Mouse (Mus musculus): ENCODE results near the gene Sephs1. TPM values are rescaled to one million over a fixed set of nuclear protein-coding genes. Genes with fewer than 3 reads are reported as not detected.

Sephs1 gene
- polyA plus RNA-seq (2015; fragmentation: Nextera tagmentation; extraction: Ambion mirVana): 54.4 and 57.2 TPM in 2 replicates

DNA sequence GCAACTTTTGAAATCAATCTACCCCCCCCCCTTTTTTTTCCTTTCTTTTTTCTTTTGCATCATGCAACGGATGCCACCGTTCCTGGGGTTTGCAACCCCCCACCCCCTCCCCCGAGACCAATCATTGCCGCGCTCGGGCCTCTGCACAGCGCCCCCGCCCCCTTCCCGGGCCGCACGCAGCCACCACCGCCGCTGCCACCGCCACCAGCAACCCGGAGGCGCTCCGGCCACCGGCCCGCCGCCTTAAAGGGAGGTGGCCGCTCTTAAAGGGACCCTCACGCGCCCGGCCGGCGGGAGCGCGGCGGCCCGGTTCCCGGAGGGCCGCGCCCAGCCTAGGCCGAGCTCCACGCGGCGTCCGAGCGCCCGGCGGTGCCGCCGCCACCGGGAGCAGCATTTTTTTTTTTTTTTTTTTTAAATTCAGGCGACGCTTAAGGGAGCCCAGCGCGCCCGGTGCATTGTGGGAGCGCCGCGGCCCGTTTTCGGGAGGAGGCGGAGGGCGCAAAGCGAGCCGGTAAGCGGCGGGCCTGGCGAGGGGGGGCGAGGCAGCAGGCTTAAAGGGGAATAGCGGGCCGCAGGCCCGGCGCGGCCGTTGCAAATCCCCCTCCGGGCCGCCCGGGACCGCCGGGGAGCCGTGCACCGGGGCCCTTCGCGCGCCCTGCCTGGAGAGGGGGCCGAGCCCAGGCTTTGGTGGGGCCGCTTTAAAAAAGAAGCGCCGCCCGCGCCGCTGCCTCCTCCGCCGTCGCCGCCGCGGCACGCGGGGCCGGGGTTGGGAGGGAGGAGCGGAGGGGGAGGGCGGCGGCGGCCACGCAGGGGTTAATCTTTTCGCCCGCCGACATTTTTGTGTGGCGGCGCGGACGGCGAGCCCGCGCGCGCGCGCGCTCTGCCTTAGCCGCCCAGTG lies at the start of gene Sephs1:
Gene Sephs1 (plus strand): TSS at position 215 of the 899 bp plus-strand sequence.
- under 1% methylated on average over 78 of the region's 115 CpGs for WGBS
- H3K27me3 ChIP-seq (replicated peaks): no peaks in the 10 kb centered on the region

DNA sequence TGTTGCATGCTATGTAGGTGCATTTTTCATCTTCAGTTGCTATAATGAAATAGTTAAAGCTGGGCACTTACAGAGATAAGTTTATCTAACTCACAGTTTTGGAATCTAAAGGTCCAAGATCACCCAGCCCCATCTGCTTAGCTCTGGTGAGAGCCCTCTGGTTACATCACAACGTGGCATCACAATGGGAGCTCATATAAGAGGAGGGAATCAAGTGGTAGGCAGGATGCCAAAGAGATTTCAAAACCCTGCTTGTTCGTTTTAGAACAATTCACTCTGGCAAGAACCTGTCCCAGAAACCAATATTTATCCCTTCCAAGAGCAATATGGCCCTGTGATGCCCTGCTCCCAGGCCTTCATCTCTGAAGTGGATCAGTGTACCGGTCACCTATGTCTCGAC lies 49.2 kb upstream of the Sephs1 start:
- no peaks in the 10 kb centered on the region for H3K27me3 ChIP-seq (replicated peaks)
- no peak overlapping the region for H3K9ac ChIP-seq
- H3K4me3 ChIP-seq: no peak overlapping the region
- 76% methylated on average over 4 of the region's 4 CpGs for WGBS
- H3K4me2 ChIP-seq: no peak overlapping the region
- H3K36me3 ChIP-seq (replicated peaks): no peaks in the 10 kb centered on the region
- ATAC-seq (replicated peaks): no peak
- no peaks in the 10 kb centered on the region for H3K4me1 ChIP-seq
- no peak overlapping the region for H3K27ac ChIP-seq
- H3K9me3 ChIP-seq: no peaks in the 10 kb centered on the region

More for the DNA sequence above, at the start of gene Sephs1:
- no peaks in the 10 kb centered on the region for H3K9me3 ChIP-seq
- H3K36me3 ChIP-seq (replicated peaks): 0 out of 2 replicates have a peak, but pooled peaks cover 4% of the 10 kb centered on the region
- peak within 1 kb of the TSS; percentile 62 for H3K4me3 ChIP-seq
- H3K4me2 ChIP-seq: peak within 1 kb of the TSS; percentile 87
- peak; percentile 87 for ATAC-seq (replicated peaks)
- H3K4me1 ChIP-seq: peaks cover 24% of the 10 kb centered on the region
- peak within 1 kb of the TSS; percentile 97 for H3K9ac ChIP-seq
- H3K27ac ChIP-seq: peak within 1 kb of the TSS; percentile 100

DNA sequence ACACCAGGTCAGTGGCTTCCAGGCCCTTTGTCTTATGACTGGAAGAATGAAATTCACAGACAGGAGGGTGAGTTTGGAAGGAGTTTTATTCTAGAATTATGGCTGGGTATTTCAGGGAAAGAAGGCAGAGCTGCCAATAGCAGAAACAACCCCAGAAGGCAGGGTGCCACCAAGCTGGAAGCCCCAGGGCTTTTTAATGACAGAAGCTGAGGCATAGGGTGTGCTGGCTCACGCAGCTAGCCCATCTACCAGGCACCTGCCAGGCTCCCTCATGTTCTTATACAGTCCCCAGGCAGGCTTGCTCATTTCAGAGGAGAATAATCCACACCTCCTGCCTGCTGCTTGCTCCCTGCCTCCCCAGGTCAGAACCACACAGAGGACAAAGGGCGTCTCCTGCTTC lies 31.9 kb upstream of the Sephs1 start:
- 88% methylated on average over 2 of the region's 2 CpGs for WGBS
- Histone ChIP-seq H3K36me3 (replicated peaks) (no peaks in the 10 kb centered on the region), H3K27me3 (replicated peaks) (no peaks in the 10 kb centered on the region), H3K4me2 (no peak overlapping the region), H3K9ac (no peak overlapping the region), H3K27ac (no peak overlapping the region), H3K9me3 (no peaks in the 10 kb centered on the region), H3K4me3 (no peak overlapping the region), H3K4me1 (no peaks in the 10 kb centered on the region)
- ATAC-seq (replicated peaks): no peak

DNA sequence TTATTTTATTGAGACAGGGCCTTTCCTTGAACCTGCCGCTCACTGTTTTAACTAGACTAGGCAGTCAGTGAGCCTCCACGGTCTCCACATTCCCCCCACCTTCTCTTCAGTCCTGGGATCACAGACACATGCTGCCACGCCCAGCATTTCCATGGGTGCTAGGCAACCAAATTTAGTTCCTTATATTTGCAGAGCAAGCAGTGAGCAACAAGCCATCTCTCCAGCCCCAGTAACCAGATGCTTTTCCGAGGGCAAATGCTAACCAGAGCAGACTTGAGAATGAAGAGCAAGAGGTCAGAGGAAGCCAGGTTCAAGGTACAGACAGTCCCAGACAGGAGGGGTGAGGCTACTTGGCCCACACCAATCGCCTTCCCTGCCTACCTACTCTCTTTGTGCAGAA lies 24.2 kb upstream of the Sephs1 start:
- no peak overlapping the region for H3K27ac ChIP-seq
- ATAC-seq (replicated peaks): no peak
- H3K4me1 ChIP-seq: no peaks in the 10 kb centered on the region
- no peak overlapping the region for H3K4me2 ChIP-seq
- H3K27me3 ChIP-seq (replicated peaks): no peaks in the 10 kb centered on the region
- no peak overlapping the region for H3K9ac ChIP-seq
- no peaks in the 10 kb centered on the region for H3K36me3 ChIP-seq (replicated peaks)
- 83% methylated on average over 5 of the region's 5 CpGs for WGBS
- no peaks in the 10 kb centered on the region for H3K9me3 ChIP-seq
- H3K4me3 ChIP-seq: no peak overlapping the region

DNA sequence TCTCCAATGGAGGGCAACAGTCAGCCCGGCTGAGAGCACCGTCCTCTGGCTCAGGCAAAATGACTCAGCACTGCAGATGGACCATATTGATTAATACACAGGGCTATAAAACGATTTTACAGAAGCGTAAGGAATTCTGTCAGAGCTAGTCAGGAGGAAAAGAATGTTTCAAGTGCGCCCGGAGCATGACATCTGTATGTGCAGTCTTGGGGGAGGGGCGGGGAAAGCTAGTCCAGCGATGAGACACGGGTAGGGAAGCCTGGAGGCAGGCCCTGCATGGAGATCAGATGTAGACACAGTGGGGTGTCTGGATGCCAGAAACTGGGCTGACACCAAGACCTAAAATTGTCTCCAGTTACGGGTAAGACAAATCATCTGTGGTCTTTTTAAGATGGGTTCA lies 23.2 kb upstream of the Sephs1 start:
- Histone ChIP-seq H3K4me1 (no peaks in the 10 kb centered on the region), H3K27ac (no peak overlapping the region), H3K36me3 (replicated peaks) (no peaks in the 10 kb centered on the region), H3K4me3 (no peak overlapping the region), H3K27me3 (replicated peaks) (no peaks in the 10 kb centered on the region), H3K4me2 (no peak overlapping the region), H3K9me3 (no peaks in the 10 kb centered on the region), H3K9ac (no peak overlapping the region; the same call in 1 of the 2 replicates)
- no peak for ATAC-seq (replicated peaks)
- 74% methylated on average over 10 of the region's 10 CpGs for WGBS

DNA sequence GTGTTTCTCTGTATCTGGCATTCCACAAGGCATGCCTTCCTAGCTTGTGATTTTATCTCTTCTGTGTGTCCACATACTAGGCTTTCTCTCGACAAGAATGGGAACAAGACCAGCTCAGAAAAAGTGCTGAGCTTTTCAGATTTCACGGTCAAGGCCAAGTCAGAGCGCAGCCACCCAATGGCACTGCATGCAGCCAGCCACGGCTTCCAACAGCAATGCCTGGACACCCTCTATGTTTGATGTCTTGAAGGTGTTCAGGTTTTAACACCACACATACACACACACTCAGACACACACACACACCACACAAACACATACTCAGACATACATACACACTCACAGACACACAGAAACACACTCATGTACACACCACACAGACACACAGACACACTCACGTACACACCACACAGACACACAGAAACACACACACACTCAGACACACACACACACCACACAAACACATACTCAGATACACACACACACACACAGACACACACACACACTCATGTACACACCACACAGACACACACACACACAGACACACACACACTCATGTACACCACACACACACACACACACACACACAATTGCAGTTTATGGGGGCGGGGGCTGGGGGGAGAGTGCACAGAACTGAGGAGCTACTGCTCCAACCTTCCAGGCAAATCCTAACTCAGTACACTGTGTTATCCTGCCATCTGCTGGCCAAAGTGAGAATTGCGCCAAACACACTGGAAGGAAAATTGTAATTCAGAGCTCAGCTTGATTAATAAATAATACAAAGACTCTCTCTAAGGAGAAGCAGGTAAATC lies 17.2 kb upstream of the Sephs1 start:
- Histone ChIP-seq H3K4me3 (no peak overlapping the region), H3K9me3 (no peaks in the 10 kb centered on the region), H3K27me3 (replicated peaks) (no peaks in the 10 kb centered on the region), H3K4me2 (no peak overlapping the region), H3K36me3 (replicated peaks) (no peaks in the 10 kb centered on the region), H3K9ac (no peak overlapping the region), H3K27ac (no peak overlapping the region), H3K4me1 (no peaks in the 10 kb centered on the region)
- peak; percentile 87 for ATAC-seq (replicated peaks)
- WGBS: 42% methylated on average over 7 of the region's 7 CpGs

DNA sequence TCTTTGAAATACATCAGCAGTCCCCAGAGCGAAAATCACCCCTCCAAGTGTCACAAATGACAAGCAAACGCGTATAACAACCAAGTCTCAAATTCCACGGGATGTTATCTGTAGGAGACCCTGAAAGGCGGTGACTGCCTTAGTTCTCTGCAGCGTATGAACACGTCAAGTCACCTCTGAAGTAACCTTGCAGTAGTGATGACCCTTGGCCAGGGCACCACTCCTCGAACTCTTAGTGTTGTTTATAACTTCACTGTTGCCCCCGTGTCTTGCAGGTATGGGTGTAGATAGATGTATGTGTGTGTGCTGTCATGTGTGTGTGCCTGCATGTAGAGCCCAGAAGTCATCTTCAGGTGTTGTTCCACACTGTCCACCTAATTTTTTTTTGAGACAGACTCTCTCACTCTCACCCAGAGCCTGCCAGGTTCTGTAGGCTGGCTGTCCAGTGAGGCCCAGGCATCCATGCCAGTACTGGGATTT lies 16.5 kb upstream of the Sephs1 start:
- Histone ChIP-seq H3K4me1 (no peaks in the 10 kb centered on the region), H3K4me3 (no peak overlapping the region), H3K27me3 (replicated peaks) (no peaks in the 10 kb centered on the region), H3K4me2 (no peak overlapping the region), H3K27ac (no peak overlapping the region), H3K9ac (no peak overlapping the region), H3K36me3 (replicated peaks) (no peaks in the 10 kb centered on the region), H3K9me3 (no peaks in the 10 kb centered on the region)
- peak; percentile 68 for ATAC-seq (replicated peaks)
- WGBS: 47% methylated on average over 9 of the region's 9 CpGs

DNA sequence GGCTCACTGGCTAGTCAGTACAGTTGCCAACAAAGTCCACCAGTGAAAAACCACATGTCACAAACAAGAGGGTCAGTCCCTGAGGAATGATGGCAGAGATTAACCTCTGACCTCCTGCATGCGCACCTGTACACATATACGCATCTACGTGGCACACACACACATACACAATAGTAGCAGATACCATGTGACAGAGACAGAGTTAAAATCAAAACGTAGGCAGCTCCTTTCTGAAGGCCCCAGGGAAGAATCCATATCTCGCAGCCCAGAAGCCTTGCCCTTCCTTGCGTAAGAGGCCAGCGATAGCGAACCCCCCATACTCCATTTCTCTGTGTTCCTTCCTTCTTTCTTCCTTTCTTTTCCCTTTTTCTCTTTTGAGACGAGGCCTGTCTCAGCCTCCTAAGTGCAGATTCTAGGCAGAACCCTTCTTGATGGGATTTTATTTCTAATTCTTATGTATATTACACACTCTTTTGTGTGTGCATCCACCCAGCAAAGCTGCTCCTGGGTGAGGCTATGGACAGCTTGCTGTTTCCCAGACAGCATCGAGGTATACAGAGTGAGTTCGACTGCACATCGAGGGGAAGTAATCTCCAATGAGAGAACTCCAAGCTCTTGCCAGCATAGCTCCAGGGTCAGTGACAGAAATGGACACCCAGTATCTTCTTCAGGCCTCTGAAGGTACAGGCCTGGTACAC lies 13.2 kb upstream of the Sephs1 start:
- no peaks in the 10 kb centered on the region for H3K36me3 ChIP-seq (replicated peaks)
- H3K4me1 ChIP-seq: no peaks in the 10 kb centered on the region
- no peak overlapping the region for H3K4me3 ChIP-seq
- H3K4me2 ChIP-seq: no peak overlapping the region
- no peak overlapping the region for H3K27ac ChIP-seq
- ATAC-seq (replicated peaks): no peak
- WGBS: 79% methylated on average over 12 of the region's 12 CpGs
- no peak overlapping the region for H3K9ac ChIP-seq
- H3K9me3 ChIP-seq: no peaks in the 10 kb centered on the region
- H3K27me3 ChIP-seq (replicated peaks): no peaks in the 10 kb centered on the region

DNA sequence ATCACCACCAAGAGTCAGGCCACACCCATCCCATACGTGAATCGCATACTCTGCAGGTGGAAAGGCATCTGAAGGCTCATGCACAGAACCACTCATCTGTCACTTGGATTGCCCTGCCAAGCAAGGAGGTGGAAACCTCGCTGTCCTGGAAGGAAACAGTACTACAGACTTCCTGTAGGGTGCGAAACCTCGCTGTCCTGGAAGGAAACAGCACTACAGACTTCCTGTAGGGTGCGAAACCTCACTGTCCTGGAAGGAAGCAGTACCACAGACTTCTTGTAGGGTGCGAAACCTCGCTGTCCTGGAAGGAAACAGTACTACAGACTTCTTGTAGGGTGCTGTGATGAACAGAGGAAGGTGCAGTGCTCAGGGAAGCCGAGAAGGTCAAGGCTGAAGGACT lies 8.6 kb upstream of the Sephs1 start:
- no peak for ATAC-seq (replicated peaks)
- 80% methylated on average over 9 of the region's 9 CpGs for WGBS

DNA sequence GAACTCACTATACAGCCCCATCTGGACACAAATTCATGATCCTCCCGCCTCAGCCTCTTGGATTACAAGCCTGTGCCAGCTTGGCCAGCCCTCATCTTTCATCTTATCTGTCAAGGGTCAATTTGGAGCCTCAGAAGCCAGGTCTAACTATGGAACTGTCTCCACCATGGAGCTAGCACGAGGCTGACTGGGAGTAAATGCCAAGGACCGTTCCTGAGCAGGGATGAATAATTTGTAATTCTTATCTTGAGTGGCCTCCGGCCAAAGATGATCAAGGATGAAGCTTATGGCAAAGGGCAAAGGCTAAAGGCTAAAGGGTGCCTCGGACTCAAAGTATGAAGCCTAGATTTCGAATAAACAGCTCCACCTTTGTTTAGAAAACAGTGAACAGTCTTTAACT lies 8.0 kb upstream of the Sephs1 start:
- H3K9me3 ChIP-seq: no peaks in the 10 kb centered on the region
- H3K4me1 ChIP-seq: no peaks in the 10 kb centered on the region
- no peak overlapping the region for H3K27ac ChIP-seq
- H3K4me3 ChIP-seq: no peak overlapping the region
- 76% methylated on average over 6 of the region's 6 CpGs for WGBS
- H3K36me3 ChIP-seq (replicated peaks): no peaks in the 10 kb centered on the region
- no peaks in the 10 kb centered on the region for H3K27me3 ChIP-seq (replicated peaks)
- no peak overlapping the region for H3K4me2 ChIP-seq
- H3K9ac ChIP-seq: no peak overlapping the region
- no peak for ATAC-seq (replicated peaks)

More for the DNA sequence above, 8.6 kb upstream of the Sephs1 start:
- Histone ChIP-seq H3K27me3 (replicated peaks) (no peaks in the 10 kb centered on the region), H3K36me3 (replicated peaks) (no peaks in the 10 kb centered on the region), H3K9ac (no peak overlapping the region), H3K4me1 (no peaks in the 10 kb centered on the region), H3K4me3 (no peak overlapping the region), H3K9me3 (no peaks in the 10 kb centered on the region), H3K27ac (no peak overlapping the region), H3K4me2 (no peak overlapping the region)

DNA sequence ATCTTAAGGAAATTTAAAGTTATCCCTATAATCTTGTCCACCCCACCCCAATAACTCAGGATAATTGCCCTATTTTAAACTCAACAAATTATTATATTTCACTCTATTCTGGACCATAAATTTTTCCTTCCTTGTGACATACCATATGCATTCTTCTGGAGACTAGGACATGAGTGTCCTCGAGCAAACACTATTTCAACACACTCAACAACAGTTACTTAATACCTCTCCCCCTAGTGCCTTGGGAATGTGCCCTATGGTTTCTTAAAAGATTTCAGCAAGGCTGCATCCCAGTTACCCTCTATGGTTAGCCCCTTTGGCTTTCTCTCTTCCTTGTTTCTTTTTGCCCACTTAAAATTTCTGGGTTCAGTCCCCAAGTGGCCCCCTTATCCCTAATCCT lies 6.3 kb upstream of the Sephs1 start:
- Histone ChIP-seq H3K4me1 (no peaks in the 10 kb centered on the region), H3K4me3 (no peak overlapping the region), H3K4me2 (no peak overlapping the region), H3K9me3 (no peaks in the 10 kb centered on the region), H3K27me3 (replicated peaks) (no peaks in the 10 kb centered on the region), H3K27ac (no peak overlapping the region), H3K36me3 (replicated peaks) (no peaks in the 10 kb centered on the region), H3K9ac (no peak overlapping the region)
- WGBS: 57% methylated on average over 1 of the region's 1 CpGs
- ATAC-seq (replicated peaks): no peak

DNA sequence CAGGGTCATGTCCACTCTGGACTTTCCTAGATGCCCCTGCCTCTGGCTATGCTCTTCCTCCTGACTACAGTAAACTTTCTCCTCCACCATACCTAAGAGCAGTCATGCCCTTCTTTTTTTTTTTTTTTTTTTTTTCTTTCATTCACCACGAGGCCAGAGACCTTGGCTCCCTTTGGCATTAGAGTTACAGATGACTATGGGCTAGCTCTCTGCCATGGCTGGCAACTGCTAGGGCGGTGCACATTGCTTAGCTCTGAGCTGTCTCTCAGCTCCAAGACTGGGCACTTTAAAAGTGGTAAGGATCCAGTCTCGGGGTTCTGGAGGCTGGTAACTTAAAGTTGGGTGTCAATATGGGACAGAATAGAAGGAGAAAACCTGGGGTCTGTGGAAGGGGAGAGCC lies 5.2 kb upstream of the Sephs1 start:
- Histone ChIP-seq H3K4me1 (peaks cover 6% of the 10 kb centered on the region), H3K27ac (no peak overlapping the region), H3K27me3 (replicated peaks) (no peaks in the 10 kb centered on the region), H3K4me3 (no peak overlapping the region), H3K36me3 (replicated peaks) (no peaks in the 10 kb centered on the region), H3K9ac (no peak overlapping the region), H3K4me2 (no peak overlapping the region), H3K9me3 (no peaks in the 10 kb centered on the region)
- WGBS: 84% methylated on average over 3 of the region's 3 CpGs
- no peak for ATAC-seq (replicated peaks)

All from midbrain, embryonic 15.5 days (tissue).